Mouse (Mus musculus) cerebellum, postnatal 25 days (tissue): Measurements from ENCODE around the gene Plek.
"Not testable (repeated sequence)": the region's sequence is repeated elsewhere in the genome, so short reads cannot be mapped to it uniquely, and the experiment has no call there.

Experiments
- DNase-seq, 2 experiments: peaks; one replicate each; pipeline ENCODE4 v3.0.0; 2021; ENCODE audit warnings: mixed read lengths in 2 of 2

The Plek gene

DNA sequence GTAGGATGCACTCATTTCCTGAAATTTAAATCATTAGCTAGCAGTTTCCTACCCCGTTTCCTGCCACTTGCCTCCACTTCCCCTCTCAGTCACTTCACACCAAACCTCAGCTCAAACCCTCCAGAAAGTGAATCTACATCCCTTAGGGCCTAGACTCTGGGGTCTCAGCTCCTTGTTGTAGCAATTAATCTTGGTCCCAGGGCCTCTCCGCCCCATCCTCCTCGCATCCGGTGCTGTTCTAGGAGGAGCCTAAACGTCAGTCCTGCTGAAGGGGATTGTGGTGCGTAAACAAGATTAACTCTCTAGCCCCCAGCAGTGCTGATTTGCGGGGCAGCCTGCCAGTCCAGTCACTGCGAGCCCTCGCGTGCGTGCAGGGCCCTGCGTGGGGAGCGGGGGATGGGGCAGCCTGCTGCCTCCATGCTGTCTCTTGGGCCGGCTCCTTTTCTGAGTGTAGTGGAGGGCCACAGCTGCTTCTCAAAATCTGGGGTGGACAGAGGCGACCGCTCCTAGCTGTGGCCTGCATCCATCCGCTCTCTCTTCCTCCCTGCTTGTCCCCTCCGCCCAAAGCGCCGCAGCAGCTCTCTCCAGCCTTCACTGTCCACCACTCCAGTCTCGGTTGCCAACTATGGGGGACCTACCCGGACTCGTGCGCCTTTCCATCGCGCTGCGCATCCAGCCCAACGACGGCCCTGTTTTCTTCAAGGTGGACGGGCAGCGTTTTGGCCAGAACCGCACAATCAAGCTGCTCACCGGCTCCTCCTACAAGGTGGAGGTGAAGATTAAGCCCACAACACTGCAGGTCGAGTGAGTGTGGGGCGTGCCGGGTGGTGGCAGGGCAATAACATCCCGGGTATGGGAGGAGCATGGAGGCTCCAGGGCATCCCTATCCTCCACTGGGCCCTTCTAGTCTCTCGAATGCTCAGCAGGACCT lies at the start of gene Plek, which contains the start of gene Cnrip1:
Gene Plek (minus strand): TSS at position 837 of the 931 bp plus-strand sequence.
Gene Cnrip1 (plus strand): TSS at position 42 of the 931 bp plus-strand sequence.
- peak; percentile 92 to 95 for DNase-seq

DNA sequence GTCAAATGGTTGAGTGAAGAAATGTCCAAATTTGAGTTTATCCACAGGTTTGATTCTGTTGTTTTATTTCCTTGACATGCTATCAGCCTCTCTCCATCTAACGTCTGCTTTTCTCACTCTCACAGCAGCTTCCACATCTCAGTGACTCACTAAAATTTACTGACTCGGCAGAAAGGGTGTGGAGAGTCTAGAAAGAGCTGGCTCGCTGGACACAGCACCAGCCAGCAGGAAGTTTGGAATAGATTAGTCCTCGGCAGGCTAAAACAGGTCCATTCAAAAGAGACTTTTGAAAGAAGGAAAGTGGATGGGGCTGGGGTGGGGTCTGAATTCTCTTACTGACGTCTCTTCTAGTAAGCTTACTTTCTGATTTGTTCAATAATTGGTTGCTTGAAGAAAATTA lies 33.9 kb upstream of the Plek start:
- DNase-seq = no peak

DNA sequence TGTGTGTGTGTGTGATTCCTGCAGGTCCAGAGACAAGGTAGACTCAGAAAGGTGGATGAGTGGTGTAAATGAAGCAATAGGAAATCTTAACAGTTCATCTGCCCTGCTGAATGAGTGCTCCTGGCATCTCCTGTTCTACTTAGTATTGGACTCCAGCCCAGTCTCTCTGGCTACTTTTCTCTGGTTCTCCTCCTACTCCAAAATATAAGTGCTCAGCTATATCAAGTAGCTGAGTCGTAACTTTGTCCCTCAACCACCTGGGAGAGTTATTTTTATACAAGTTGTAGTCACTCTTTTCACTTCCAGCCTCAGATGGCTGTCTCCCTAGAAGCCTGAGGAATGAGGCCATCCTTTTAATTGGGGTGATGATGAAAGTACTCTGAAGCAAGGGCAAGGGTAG lies 31.7 kb upstream of the Plek start:
- peak in 1 of 2 experiments; percentile 19 for DNase-seq

- peak in 1 of 2 experiments; percentile 16 for DNase-seq
These were observed 31.3 kb upstream of the Plek start for GRCm38 (mm10) chr11:17083455-17083854.

DNA sequence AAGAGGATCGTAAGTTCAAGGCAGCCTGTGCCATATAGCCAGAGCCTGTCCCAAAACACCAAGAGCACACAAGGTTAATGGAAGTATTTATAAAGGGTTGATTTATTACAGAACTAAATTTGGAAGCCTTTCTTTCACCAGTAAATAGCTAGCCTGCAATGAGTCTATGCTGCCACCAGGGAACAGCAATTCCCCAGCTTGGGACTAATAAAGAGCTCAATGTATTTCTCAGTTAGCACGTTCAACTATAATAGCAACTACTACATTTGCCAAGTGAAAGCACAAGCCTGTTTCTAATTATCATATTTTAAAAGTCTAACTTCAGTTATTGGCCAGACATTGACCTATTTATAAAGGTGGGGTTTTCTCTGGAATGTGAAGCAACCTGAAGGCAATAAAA lies 30.8 kb upstream of the Plek start:
- DNase-seq = no peak

GRCm38 (mm10) chr11:17082086-17082485 lies 29.9 kb upstream of the Plek start:
- DNase-seq = no peak

DNA sequence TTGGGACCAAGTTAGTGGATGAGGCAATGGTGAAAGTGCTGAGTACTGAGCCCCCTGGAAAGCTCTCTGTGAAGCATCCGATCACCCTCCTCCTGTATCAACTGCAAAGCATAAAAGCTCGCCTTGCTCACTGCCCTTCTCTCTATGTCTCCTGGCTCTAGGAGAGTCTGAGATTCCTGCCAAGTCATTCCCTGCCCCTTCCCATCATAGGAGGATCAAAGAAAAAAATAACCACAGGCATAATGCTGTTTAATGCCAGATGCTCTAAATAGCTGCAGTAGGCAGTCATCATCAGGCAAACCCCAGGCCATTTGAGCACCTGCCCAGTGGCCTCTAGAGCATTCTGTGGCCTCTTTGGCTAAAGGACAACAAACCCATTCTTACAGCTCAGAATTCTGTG lies 23.5 kb upstream of the Plek start:
- DNase-seq = no peak

- DNase-seq = not testable (repeated sequence)
These were observed 17.2 kb upstream of the Plek start for GRCm38 (mm10) chr11:17069360-17069759.

DNA sequence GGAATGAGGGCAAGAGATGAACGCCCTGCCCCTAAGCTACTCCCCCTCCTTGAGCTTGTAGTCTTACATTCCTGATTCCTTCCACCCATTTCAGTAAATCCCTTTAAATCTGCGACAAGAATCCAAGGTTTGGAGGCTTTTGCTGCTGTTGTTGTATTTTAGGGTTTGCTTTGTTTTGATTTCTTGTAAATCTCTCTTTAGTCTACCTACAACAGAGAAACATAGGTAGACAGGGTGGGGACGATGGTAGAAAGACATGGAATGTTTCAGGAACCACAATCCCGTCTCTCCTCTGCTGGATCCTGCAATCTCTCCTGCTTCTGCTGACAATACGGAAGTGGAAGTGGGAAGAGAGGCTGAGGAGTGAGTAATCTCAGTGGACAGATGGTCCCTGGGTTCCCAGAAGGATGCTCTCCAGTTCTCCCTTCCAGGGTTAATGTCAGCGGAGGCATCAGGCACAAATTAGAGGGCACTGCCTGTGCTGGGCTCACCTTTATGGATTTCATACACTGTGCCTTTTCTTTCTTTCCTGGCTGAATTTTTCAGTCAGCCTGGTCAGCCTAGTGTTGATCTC lies 382 bp upstream of the Plek start:
- peak; percentile 67 to 74 for DNase-seq

- DNase-seq = no peak
These were observed 6.4 kb downstream of the Plek start for GRCm38 (mm10) chr11:17045806-17046205.

DNA sequence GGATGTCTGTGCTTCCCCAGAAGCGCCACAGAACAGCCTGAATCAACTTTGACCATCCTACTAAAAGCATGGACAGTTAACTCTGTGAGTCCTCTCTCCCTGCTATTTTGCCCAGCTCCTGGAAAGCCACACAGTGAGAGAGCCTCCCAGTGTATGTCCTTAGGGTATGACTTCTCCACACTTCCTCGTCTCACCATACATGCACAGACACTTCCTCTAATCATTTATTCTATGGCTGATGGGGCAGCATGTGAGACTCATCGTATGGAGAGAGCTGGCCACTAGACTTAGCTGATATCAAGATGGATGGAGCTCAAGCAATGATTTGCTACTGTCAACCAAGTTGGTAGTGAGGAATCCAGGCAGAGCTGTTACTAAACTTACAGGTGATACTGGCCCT lies 28.2 kb downstream of the Plek start:
- DNase-seq = no peak

DNA sequence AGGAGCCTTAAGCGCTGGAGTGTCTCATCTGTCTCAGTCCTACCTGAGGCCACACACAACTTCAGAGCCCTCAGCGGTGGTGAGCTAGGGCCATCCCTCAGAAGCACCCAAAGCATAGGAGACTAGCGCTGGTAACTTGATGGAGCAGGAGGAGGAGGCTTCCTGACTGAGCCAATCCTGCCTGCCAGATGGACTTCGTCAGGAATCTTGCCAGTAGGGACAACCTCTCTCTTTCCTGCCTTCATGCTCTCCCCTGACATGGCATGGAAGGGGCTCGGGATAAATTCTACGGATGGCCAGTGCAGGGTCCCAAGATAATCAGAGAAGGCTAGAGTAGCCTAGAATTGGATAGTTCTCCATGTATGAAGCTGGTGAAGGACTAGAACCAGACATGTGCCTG lies 29.0 kb downstream of the Plek start:
- DNase-seq = peak; percentile 30 to 49

- no peak for DNase-seq
These were observed 32.9 kb downstream of the Plek start for GRCm38 (mm10) chr11:17019328-17019727.

DNA sequence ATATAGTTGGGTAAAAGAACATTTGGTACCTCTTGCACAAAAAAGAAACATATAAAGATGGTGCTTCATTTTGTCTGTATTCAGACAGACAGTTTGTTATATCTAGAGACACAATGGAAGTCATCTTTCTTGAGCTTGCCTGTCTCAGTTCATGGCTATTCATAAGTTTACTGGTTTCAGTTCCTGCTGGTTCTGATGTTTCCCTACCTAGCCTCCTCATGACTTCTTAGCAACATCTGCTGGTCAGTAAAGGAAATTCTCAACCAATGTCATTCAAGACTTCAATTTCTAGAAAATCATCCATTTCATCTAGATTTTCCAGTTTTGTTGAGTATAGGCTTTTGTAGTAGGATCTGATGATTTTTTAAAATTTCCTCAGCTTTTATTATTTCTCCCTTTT lies 39.2 kb downstream of the Plek start:
- DNase-seq = no peak

- no peak for DNase-seq
These were observed 43.7 kb downstream of the Plek start for GRCm38 (mm10) chr11:17008498-17008941.

GRCm38 (mm10) chr11:17007517-17008173 lies 44.5 kb downstream of the Plek start:
- DNase-seq = no peak

DNA sequence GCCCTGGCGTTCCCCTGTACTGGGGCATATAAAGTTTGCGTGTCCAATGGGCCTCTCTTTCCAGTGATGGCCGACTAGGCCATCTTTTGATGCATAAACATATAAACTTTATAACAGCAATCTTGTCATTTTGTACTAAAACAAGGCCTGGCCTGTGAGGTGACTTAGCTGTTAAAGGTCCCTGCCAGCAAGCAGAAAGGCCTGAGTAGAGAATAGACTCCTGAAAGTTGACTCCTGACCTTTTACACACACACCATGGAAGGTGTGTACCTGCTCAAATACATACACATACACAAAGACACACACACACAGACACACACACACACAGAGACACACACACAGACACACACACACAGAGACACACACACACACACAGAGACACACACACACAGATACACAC lies 45.7 kb downstream of the Plek start:
- not testable (repeated sequence) for DNase-seq

DNA sequence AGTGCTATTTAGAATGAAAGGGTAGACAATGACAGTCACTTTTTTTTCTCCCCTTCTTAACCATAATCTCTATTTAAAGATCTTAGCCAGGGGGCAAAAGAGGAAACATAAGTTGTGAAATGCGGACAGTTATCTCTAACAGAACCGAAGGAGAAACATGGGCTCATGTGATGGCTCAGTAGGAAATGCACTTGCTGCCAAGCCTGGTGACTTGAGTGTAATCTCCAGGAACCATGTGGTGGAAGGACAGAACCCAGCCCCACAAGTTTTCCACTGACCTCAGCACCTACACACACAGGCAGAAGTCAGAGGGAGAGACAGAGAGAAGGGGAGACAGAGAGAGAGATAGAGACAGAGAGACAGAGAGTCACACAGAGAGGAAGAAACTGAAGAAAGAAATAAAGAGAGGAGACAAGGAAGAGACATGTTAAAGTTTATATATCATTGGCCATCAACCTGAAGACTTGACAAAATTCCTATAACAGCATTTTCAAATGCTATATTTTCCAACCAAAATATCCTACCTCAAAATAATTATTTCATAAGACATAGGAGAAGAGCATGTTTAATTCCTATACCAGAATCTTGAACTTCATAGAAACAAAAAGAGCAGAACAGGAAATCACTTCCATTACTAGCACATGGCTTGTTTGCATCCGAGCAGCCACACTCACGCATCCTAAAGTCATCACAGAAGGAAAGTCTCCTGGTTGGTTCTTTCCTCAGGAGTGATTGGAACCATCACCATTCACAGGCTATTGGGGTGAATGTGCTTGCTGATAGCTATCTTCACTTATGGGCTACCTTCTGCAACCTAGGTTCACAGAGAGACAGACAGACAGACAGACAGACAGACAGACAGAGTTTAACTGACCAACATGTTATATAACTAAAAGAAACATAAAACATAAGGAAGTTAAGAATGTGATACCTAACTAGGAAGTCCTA lies 47.0 kb downstream of the Plek start:
- no peak for DNase-seq

GRCm38 (mm10) chr11:17003757-17004156 lies 48.4 kb downstream of the Plek start:
- DNase-seq = no peak

GRCm38 (mm10) chr11:17002739-17003373 lies 49.3 kb downstream of the Plek start:
- no peak for DNase-seq
